9 mouse cellular contexts compared by ENCODE assay signal in the genomic region with DNA sequence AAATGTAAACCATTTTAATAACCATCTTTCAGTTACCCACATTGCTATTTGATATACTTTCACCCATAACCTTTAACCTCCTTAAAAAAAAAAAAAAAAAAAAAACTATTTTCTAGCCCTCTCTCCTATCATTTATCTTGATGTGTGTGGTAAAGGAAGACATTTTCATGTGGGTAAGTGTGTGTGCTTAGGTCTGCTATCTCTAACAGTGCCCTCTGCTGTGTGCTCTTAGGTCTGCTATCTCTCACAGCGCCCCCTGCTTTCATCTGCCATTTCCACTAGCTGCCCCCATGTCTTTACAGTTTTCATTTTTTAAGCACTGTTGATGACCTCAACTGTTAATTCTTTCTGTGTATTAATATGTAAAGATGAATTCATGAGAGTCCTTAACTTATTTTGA.
DNase-seq lines count a peak whose midpoint lies in the region; ATAC-seq lines count a peak whose summit lies in the region.
"Had no signal": no experiment of that assay in that cellular context is flagged by ENCODE, and none has a peak within 500 bp of the region (broad histone marks: within the 10 kb centered on the region; RNA-seq: fewer than 3 reads in every experiment).

No protein-coding gene starts in this region.

- H3K4me2 ChIP-seq in hindbrain, embryonic 11.5 days (replicated peaks; ENCODE audit: low read depth, low read length): no peak overlapping the region
- H3K4me2 ChIP-seq in hindbrain, embryonic 13.5 days: no peak overlapping the region

- H3K9me3 ChIP-seq in hindbrain, embryonic 11.5 days (ENCODE audit: control insufficient read depth, low read length): no peaks in the 10 kb centered on the region
- no peaks in the 10 kb centered on the region for H3K9me3 ChIP-seq in hindbrain, embryonic 13.5 days
- H3K9me3 ChIP-seq: hindbrain, embryonic 10.5 days had no signal

- WGBS in hindbrain, embryonic 11.5 days: 67% methylated on average over 1 of the region's 1 CpGs
- WGBS in hindbrain, embryonic 13.5 days: 58% methylated on average over 1 of the region's 1 CpGs

- no peak overlapping the region for H3K4me3 ChIP-seq in hindbrain, embryonic 11.5 days (ENCODE audit: low read depth, low read length)
- H3K4me3 ChIP-seq in hindbrain, embryonic 13.5 days: no peak overlapping the region
- H3K4me3 ChIP-seq: hindbrain, embryonic 10.5 days had no signal

- H3K27me3 ChIP-seq in hindbrain, embryonic 11.5 days (ENCODE audit: control insufficient read depth, insufficient read depth, low read length): no peaks in the 10 kb centered on the region
- no peaks in the 10 kb centered on the region for H3K27me3 ChIP-seq in hindbrain, embryonic 13.5 days

- H3K36me3 ChIP-seq in hindbrain, embryonic 11.5 days (ENCODE audit: control insufficient read depth, insufficient read depth, low read length): no peaks in the 10 kb centered on the region
- H3K36me3 ChIP-seq in hindbrain, embryonic 13.5 days: peaks cover 32% of the 10 kb centered on the region

- peak; percentile 28 for DNase-seq in hindbrain, embryonic 11.5 days (ENCODE audit: low spot score)
- DNase-seq in CD4-positive, CD25-positive, alpha-beta regulatory T cell, adult 2 months (ENCODE audit: low read depth, low spot score): peak; percentile 59
- DNase-seq in adipocyte (ENCODE audit: low spot score): peak; percentile 32
- DNase-seq in lung, postnatal 36 days: peak; percentile 40
- DNase-seq in right cerebral cortex, adult 18-20 months: no peak
- DNase-seq in layer of hippocampus, adult 9-11 months: no peak
- no peak for DNase-seq in urinary bladder, postnatal 14 days (ENCODE audit: low spot score)

- H3K9ac ChIP-seq in hindbrain, embryonic 11.5 days (ENCODE audit: low read depth, low read length): no peak overlapping the region
- H3K9ac ChIP-seq in hindbrain, embryonic 13.5 days: no peak overlapping the region

- H3K27ac ChIP-seq in hindbrain, embryonic 11.5 days (ENCODE audit: low read depth, low read length): no peak overlapping the region
- H3K27ac ChIP-seq in hindbrain, embryonic 13.5 days: no peak overlapping the region
- H3K27ac ChIP-seq: hindbrain, embryonic 10.5 days had no signal

- no peaks in the 10 kb centered on the region for H3K4me1 ChIP-seq in hindbrain, embryonic 11.5 days (replicated peaks; ENCODE audit: control insufficient read depth, insufficient read depth, low read length)
- 0 out of 2 replicates have a peak, but pooled peaks cover 4% of the 10 kb centered on the region for H3K4me1 ChIP-seq in hindbrain, embryonic 13.5 days (replicated peaks)

- ATAC-seq in hindbrain, embryonic 11.5 days (ENCODE audit: low FRiP score): no peak
- no peak for ATAC-seq in hindbrain, embryonic 13.5 days (ENCODE audit: low FRiP score)

Comparison
In these comparisons a context has a peak if more than half of its experiments do, and no peak if none do; other contexts are left out.
1. DNase-seq: peak in hindbrain, embryonic 11.5 days (single experiment), CD4-positive, CD25-positive, alpha-beta regulatory T cell, adult 2 months (single experiment), adipocyte (single experiment) and lung, postnatal 36 days (single experiment); none in right cerebral cortex, adult 18-20 months (single experiment), layer of hippocampus, adult 9-11 months (single experiment) and urinary bladder, postnatal 14 days (single experiment).